Mouse (Mus musculus): ENCODE results near the gene Invs. TPM values are rescaled to one million over a fixed set of nuclear protein-coding genes. Genes with fewer than 3 reads are reported as not detected.

Invs gene
- polyA plus RNA-seq, 1 experiment from 2014 or later = 9.8 TPM

DNA sequence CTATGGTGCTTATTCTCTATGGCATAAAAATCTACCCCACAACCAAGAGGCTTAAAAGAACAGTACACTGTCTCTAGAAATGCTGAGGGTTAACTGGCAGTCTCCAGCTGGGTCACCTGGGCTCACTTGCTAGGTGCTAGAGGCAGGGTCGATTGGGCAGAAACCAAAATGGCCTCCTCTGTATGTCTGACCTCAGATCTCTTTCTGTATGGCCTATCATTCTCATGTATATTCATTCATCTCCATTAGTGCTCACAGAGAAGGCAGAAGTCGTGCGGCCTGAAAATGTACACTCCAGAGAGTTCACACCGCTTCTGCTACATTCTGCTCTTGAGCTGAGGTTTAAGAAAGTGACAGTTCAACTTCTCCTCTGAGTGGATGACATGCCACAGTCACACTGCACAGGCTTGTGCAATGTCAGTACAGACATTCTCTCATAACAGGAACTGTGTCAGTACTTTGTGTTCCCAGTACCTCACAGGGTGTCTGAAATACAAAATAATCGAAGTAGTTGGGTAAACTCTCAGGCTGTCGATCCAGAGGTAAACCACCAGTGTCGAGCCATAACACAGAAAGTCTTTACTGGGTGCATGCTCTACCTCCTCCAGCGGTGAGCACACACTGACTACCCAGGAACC lies 139.4 kb downstream of the Invs start:
- no peak overlapping the region for H3K4me3 ChIP-seq
- H3K27ac ChIP-seq = no peak overlapping the region
- H3K27me3 ChIP-seq (ENCODE audit: poor library complexity, severe bottlenecking) = no peaks in the 10 kb centered on the region
- H3K4me1 ChIP-seq = no peaks in the 10 kb centered on the region
- 89% methylated on average over 8 of the region's 8 CpGs for whole genome bisulfite sequencing
- H3K9me3 ChIP-seq = no peaks in the 10 kb centered on the region
- no peak for DNase-seq (ENCODE audit: extremely low spot score, low spot score)
- H3K36me3 ChIP-seq (replicated peaks) = peaks cover 47% of the 10 kb centered on the region

DNA sequence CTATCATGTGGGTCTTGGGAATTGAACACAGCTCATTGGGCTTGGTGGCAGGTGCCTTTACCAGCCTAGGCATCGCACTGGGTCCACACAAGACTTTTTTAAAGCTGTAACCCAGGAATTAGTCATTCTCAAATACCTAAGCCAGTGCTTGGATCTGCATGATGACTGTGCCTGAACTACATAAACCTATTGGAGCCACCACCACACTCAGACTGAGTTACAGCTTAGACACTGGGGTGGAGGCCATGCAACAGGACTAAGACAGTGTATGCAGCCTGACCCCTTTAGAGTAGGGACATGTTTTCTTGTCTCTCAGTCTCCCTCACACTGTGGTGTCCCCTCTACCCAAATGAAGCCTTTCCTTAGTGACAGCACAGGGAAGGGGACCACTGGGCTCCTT lies 143.1 kb downstream of the Invs start:
- Histone ChIP-seq H3K4me3 (no peak overlapping the region), H3K27me3 (ENCODE audit: poor library complexity, severe bottlenecking) (no peaks in the 10 kb centered on the region), H3K36me3 (replicated peaks) (peaks cover 66% of the 10 kb centered on the region), H3K9me3 (no peaks in the 10 kb centered on the region), H3K4me1 (0 out of 2 replicates have a peak, but pooled peaks cover 2% of the 10 kb centered on the region), H3K27ac (no peak overlapping the region)
- DNase-seq (ENCODE audit: extremely low spot score, low spot score) = no peak
- 97% methylated on average over 1 of the region's 1 CpGs for WGBS

DNA sequence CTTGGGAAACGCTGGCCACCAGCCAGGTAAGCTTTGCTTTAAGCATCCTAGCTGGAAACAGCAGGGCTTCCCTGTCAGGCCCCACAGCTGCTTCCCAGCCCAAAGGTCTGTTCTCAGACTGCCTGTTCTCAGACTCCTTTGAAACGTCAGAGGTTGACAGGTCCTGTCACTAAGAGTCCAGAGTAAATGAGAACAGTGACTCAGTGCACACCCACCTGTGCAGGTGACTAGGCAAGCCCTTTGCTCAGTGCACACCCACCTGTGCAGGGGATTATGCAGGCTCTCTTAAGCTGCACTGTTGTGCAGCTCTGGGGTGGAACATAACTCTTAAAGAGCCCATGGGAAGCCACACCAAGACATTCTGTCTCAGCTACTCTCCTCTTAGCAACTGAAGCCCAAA lies 144.2 kb downstream of the Invs start:
- no peak overlapping the region for H3K27ac ChIP-seq
- H3K4me1 ChIP-seq = 0 out of 2 replicates have a peak, but pooled peaks cover 3% of the 10 kb centered on the region
- no peaks in the 10 kb centered on the region for H3K27me3 ChIP-seq (ENCODE audit: poor library complexity, severe bottlenecking)
- H3K4me3 ChIP-seq = no peak overlapping the region
- no peak for DNase-seq (ENCODE audit: extremely low spot score, low spot score)
- WGBS = 63% methylated on average over 2 of the region's 2 CpGs
- H3K9me3 ChIP-seq = no peaks in the 10 kb centered on the region
- H3K36me3 ChIP-seq (replicated peaks) = peaks cover 75% of the 10 kb centered on the region

DNA sequence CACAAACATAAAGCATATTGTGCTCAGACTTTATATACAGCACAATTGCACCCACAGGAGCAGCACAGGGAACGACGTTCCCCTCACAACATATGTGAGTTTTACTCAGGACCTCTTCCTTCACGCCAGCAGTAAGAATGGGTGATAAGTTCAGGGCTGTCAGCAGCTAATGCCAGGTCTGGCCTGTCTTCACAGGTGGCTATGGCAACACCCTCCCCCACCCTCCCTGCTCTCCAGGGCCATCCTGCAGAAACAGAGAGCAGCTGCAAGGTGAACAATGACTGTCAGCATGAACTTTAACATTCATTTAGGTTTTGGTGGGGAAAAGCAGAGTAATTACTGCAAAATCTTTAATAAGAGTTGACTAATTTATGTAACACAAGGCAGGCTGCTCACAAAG lies 147.9 kb downstream of the Invs start:
- 87% methylated on average over 3 of the region's 3 CpGs for WGBS
- H3K36me3 ChIP-seq (replicated peaks) = peaks cover 80% of the 10 kb centered on the region
- H3K27me3 ChIP-seq (ENCODE audit: poor library complexity, severe bottlenecking) = no peaks in the 10 kb centered on the region
- H3K9me3 ChIP-seq = no peaks in the 10 kb centered on the region
- DNase-seq (ENCODE audit: extremely low spot score, low spot score) = no peak
- H3K27ac ChIP-seq = no peak overlapping the region
- H3K4me1 ChIP-seq = 0 out of 2 replicates have a peak, but pooled peaks cover 3% of the 10 kb centered on the region
- no peak overlapping the region for H3K4me3 ChIP-seq

GRCm38 (mm10) chr4:48428054-48428453 lies 148.5 kb downstream of the Invs start:
- Histone ChIP-seq H3K4me3 (no peak overlapping the region), H3K27me3 (ENCODE audit: poor library complexity, severe bottlenecking) (no peaks in the 10 kb centered on the region), H3K9me3 (no peaks in the 10 kb centered on the region), H3K36me3 (replicated peaks) (peaks cover 80% of the 10 kb centered on the region), H3K4me1 (0 out of 2 replicates have a peak, but pooled peaks cover 3% of the 10 kb centered on the region), H3K27ac (no peak overlapping the region)
- 89% methylated on average over 2 of the region's 2 CpGs for WGBS
- no peak for DNase-seq (ENCODE audit: extremely low spot score, low spot score)

DNA sequence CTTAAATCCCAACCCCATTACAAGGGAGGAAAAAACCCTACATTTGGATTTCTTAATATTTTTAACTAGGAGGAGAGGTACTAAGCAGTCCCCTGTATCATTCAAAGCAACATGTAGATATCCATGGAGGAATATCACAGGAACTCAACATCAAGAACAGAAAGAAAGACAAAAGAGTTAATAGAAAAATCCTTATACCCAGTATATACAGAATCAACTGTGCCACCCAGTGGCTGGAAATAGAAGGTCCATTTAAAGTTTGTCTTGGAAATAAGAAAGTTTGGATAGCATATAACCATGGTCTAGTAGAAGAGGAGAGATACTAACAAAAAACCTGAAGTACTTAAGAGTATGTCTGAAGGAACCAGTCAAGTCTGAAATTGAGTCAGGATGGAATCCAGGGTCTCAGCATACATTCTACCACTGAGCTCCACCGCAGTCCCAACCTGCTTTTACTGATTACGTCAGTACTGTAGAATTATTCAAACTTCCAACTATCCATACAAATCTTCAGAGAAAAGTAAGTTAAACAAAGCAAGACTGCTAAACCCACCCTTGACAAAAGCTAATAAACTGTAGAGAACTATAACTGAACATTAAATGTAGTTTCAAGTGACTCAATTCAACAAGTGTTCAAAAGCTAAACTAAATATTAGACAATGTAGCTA lies 174.7 kb downstream of the Invs start:
- H3K4me1 ChIP-seq = no peaks in the 10 kb centered on the region
- WGBS = 97% methylated on average over 2 of the region's 2 CpGs
- H3K27ac ChIP-seq = no peak overlapping the region
- peaks cover 100% of the 10 kb centered on the region for H3K36me3 ChIP-seq (replicated peaks)
- H3K4me3 ChIP-seq = no peak overlapping the region
- H3K9me3 ChIP-seq = no peaks in the 10 kb centered on the region
- H3K27me3 ChIP-seq (ENCODE audit: poor library complexity, severe bottlenecking) = no peaks in the 10 kb centered on the region
- DNase-seq (ENCODE audit: extremely low spot score, low spot score) = no peak

- Histone ChIP-seq H3K4me3 (no peak overlapping the region), H3K4me1 (no peaks in the 10 kb centered on the region), H3K36me3 (replicated peaks) (peaks cover 96% of the 10 kb centered on the region), H3K27me3 (ENCODE audit: poor library complexity, severe bottlenecking) (no peaks in the 10 kb centered on the region), H3K27ac (no peak overlapping the region), H3K9me3 (no peaks in the 10 kb centered on the region)
- whole genome bisulfite sequencing = 96% methylated on average over 6 of the region's 6 CpGs
- DNase-seq (ENCODE audit: extremely low spot score, low spot score) = no peak
Measured at GRCm38 (mm10) chr4:48458436-48458835, 178.9 kb downstream of the Invs start.

- Histone ChIP-seq H3K4me1 (no peaks in the 10 kb centered on the region), H3K9me3 (no peaks in the 10 kb centered on the region), H3K27ac (no peak overlapping the region), H3K36me3 (replicated peaks) (peaks cover 88% of the 10 kb centered on the region), H3K4me3 (no peak overlapping the region), H3K27me3 (ENCODE audit: poor library complexity, severe bottlenecking) (no peaks in the 10 kb centered on the region)
- WGBS = 88% methylated on average over 1 of the region's 1 CpGs
- DNase-seq (ENCODE audit: extremely low spot score, low spot score) = no peak
Measured at GRCm38 (mm10) chr4:48461060-48461459, 181.5 kb downstream of the Invs start.

DNA sequence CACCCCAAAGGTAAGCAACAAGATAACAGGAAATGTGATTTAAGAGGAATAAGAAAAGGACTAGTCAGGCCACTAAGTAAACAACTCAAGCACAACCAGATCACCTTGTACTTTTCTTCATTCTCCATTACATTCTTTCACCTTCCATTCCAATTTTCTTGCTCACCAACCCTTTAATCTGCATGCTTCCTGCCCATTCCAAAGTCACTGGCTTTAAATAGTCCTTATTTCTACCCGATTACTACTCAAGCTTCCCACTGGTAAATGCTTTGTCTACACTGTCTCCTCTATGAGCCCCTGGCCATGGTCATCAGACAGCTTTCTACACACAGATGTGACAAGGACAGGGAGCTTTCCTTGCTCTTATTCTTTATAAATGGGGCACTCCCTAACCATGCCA lies 191.4 kb downstream of the Invs start:
- Histone ChIP-seq H3K4me1 (peaks cover 22% of the 10 kb centered on the region), H3K27ac (no peak overlapping the region), H3K27me3 (ENCODE audit: poor library complexity, severe bottlenecking) (no peaks in the 10 kb centered on the region), H3K4me3 (peak overlapping the region; percentile 97; the same call in 1 of the 2 replicates), H3K36me3 (replicated peaks) (peaks cover 41% of the 10 kb centered on the region), H3K9me3 (no peaks in the 10 kb centered on the region)
- no peak for DNase-seq (ENCODE audit: extremely low spot score, low spot score)
- 55% methylated on average over 1 of the region's 1 CpGs for WGBS

DNA sequence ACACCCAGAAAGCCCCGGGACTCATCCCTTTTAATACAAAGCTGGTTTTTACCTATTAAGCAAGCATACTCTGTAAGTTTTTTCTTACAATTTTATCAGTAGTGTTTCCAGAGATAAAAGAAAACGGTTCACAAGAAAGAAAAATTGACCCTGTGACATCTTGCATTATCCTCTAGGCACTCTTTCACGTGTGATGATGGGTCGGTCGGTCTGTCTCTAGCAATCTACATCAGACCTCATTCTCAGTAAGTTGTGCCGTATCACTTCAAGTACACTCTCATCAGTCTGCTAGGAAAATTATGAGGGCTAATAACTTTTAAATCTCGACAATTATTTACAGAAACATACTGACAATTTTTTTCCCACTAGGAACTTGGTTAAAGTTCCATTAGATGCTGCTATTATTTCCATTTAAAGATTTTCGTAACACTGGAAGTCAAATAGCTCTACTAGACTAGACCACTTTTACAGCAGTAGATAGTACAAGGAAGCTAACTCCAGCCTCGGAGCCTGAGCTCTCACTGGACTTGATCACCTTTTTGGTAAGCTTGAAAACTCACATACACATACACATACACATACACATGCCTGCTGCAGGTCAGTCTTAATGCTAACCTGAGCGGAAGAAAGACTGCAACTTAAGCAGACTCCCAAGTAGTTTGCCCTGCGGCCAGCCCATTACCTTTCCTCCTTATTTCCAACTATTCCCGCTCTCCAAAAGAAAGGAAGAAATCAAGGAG lies 192.7 kb downstream of the Invs start:
- Histone ChIP-seq H3K27ac (peak overlapping the region; percentile 97), H3K27me3 (ENCODE audit: poor library complexity, severe bottlenecking) (no peaks in the 10 kb centered on the region), H3K4me3 (peak overlapping the region; percentile 97), H3K36me3 (replicated peaks) (peaks cover 28% of the 10 kb centered on the region), H3K9me3 (no peaks in the 10 kb centered on the region), H3K4me1 (peaks cover 22% of the 10 kb centered on the region)
- DNase-seq (ENCODE audit: extremely low spot score, low spot score) = peak; percentile 23
- 28% methylated on average over 12 of the region's 12 CpGs for WGBS

DNA sequence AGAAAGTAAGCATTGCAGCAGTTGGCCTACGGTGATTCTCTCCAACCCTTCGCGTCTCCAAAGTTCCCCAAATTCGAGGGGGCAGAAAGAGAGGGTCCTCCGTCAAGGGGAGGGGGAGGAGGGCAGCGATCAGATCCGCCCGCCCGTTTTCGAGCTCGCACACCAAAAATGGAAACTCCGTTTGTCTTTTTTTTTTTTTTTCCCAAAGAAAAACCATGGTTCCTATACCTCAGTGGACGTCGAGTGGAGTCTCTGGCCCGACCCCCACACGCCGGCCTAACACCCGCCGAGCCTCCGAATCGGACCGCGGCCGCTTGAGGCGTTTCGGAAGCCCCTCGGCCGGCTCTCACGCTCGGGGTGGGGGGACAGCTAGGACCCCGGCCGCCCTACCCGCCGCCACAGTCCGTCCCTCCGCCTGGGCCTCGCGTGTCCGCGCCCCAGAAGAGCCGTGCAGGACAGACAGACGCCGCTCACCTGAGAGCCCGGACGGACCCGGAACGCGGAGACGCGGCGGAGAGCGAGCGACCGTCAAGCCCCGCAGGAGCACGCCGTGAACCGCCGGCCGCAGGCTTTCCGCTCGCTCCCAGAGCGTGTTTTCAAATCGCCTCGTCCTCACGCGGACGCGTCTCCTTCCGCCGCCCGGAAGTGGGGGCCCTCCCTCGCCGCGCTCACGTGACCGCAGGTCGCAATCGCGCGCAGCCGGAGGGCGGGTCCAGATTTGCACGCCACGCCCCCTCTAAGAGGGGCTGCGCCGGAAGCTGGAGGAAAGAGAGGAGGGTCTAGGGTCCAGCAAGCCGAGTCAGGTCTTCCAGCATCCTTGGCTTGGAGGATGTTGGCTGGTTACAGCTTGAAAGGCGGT lies 193.5 kb downstream of the Invs start, which contains the start of gene Tex10:
TSS of gene Tex10 (minus strand) at position 668 of the 859 bp plus-strand sequence.
- Histone ChIP-seq H3K9me3 (no peaks in the 10 kb centered on the region), H3K27me3 (ENCODE audit: poor library complexity, severe bottlenecking) (no peaks in the 10 kb centered on the region), H3K4me3 (peak within 1 kb of the TSS; percentile 97), H3K4me1 (peaks cover 22% of the 10 kb centered on the region), H3K36me3 (replicated peaks) (peaks cover 20% of the 10 kb centered on the region), H3K27ac (peak within 1 kb of the TSS; percentile 97)
- DNase-seq (ENCODE audit: extremely low spot score, low spot score) = peak; percentile 92
- WGBS = under 1% methylated on average over 89 of the region's 89 CpGs

DNA sequence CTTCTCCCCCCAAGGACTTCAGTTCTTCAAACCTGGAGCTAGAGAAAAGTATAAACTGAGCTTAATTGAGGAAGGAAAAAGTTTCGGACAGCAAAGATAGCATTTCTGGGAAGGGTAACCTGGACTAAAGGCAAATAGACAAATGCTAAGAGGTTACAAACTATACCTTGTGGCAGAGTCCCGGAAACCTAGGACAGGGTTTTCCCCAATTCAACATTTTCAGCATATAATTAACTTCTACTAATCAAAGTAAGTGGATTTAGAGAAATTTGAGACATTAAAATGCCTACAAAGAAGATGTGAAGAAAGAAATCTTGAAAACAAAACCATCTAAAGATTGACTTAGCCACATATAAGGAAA lies 194.1 kb downstream of the Invs start:
- H3K36me3 ChIP-seq (replicated peaks) = peaks cover 14% of the 10 kb centered on the region
- peak overlapping the region; percentile 97 for H3K27ac ChIP-seq
- peak overlapping the region; percentile 97 for H3K4me3 ChIP-seq
- no peak for DNase-seq (ENCODE audit: extremely low spot score, low spot score)
- H3K4me1 ChIP-seq = peaks cover 22% of the 10 kb centered on the region
- H3K27me3 ChIP-seq (ENCODE audit: poor library complexity, severe bottlenecking) = no peaks in the 10 kb centered on the region
- WGBS = 78% methylated on average over 2 of the region's 2 CpGs
- H3K9me3 ChIP-seq = peaks cover 5% of the 10 kb centered on the region

All from forebrain, embryonic 10.5 days (tissue).